ENCODE assay signal across 17 mouse cellular contexts in genomic region chr2:22784186-22784585, GRCm38 (mm10). TPM values are rescaled to one million over a fixed set of nuclear protein-coding genes. Genes with fewer than 3 reads are reported as not detected.
A peak's percentile ranks its signal among the peaks of the same experiment; 100 is the strongest.
DNase-seq lines count a peak whose midpoint lies in the region; ATAC-seq and TF ChIP-seq lines count a peak whose summit lies in the region.
"Had no signal": no experiment of that assay in that cellular context is flagged by ENCODE, and none has a peak within 500 bp of the region (broad histone marks: within the 10 kb centered on the region; RNA-seq: fewer than 3 reads in every experiment).

No protein-coding gene starts in this region.

- 80% methylated on average over 3 of the region's 3 CpGs for WGBS in lung, postnatal 0 days
- 24% methylated on average over 3 of the region's 3 CpGs for WGBS in macrophage (ENCODE audit: missing documents)
- 10% methylated on average over 3 of the region's 3 CpGs for WGBS in spleen, adult 2 months
- WGBS in kidney, embryonic 16.5 days, result 67% methylated on average over 3 of the region's 3 CpGs
- 78% methylated on average over 3 of the region's 3 CpGs for WGBS in heart, embryonic 11.5 days (ENCODE audit: insufficient replicate concordance)

- H3K79me2 ChIP-seq in macrophage (ENCODE audit: inconsistent target), result peaks cover 97% of the 10 kb centered on the region

- peak; percentile 13 for DNase-seq in lung, postnatal 14 days
- DNase-seq in lung, postnatal 0 days (ENCODE audit: low spot score), result no peak
- DNase-seq in spleen, adult 2 months (ENCODE audit: low read depth in 1 of 2, low spot score in 2 of 2), result peak; percentile 65 to 87
- DNase-seq in thymus, postnatal 4 days, result peak; percentile 68
- DNase-seq in frontal cortex, postnatal 36 days (ENCODE audit: low spot score in 2 of 2), result no peak
- DNase-seq: cerebellum, adult 9-11 months; gastrocnemius, postnatal 10 days; kidney, adult 8-10 months had no signal

- no peak overlapping the region for H3K4me2 ChIP-seq in lung, postnatal 0 days (replicated peaks; ENCODE audit: low read depth, low read length)
- no peak overlapping the region for H3K4me2 ChIP-seq in kidney, embryonic 16.5 days (replicated peaks; ENCODE audit: low read depth, low read length)
- H3K4me2 ChIP-seq in heart, embryonic 11.5 days, result no peak overlapping the region
- H3K4me2 ChIP-seq: embryonic facial prominence, embryonic 13.5 days; forebrain, embryonic 13.5 days; hindbrain, embryonic 15.5 days had no signal

- no peak overlapping the region for H3K4me3 ChIP-seq in lung, postnatal 0 days (ENCODE audit: low read depth, low read length)
- no peak overlapping the region for H3K4me3 ChIP-seq in macrophage (ENCODE audit: inconsistent target)
- peak overlapping the region; percentile 18 for H3K4me3 ChIP-seq in spleen, adult 2 months (ENCODE audit: extremely low read depth, insufficient read depth, insufficient read length)
- no peak overlapping the region for H3K4me3 ChIP-seq in kidney, embryonic 16.5 days (ENCODE audit: low read length)
- no peak overlapping the region for H3K4me3 ChIP-seq in heart, embryonic 11.5 days (ENCODE audit: low read depth, low read length)
- H3K4me3 ChIP-seq: embryonic facial prominence, embryonic 13.5 days; forebrain, embryonic 13.5 days; hindbrain, embryonic 15.5 days; limb, embryonic 10.5 days; myocyte had no signal

- H3K36me3 ChIP-seq in lung, postnatal 0 days (ENCODE audit: insufficient read depth, low read length), result no peaks in the 10 kb centered on the region
- H3K36me3 ChIP-seq in macrophage (ENCODE audit: inconsistent target), result peaks cover 9% of the 10 kb centered on the region
- H3K36me3 ChIP-seq in spleen, adult 2 months (ENCODE audit: control insufficient read depth, insufficient read depth, low read length), result peaks cover 4% of the 10 kb centered on the region
- H3K36me3 ChIP-seq in kidney, embryonic 16.5 days (ENCODE audit: insufficient read depth, low read length), result no peaks in the 10 kb centered on the region
- no peaks in the 10 kb centered on the region for H3K36me3 ChIP-seq in heart, embryonic 11.5 days (ENCODE audit: control insufficient read depth, insufficient read depth, low read length)
- H3K36me3 ChIP-seq: embryonic facial prominence, embryonic 13.5 days; hindbrain, embryonic 15.5 days; limb, embryonic 10.5 days had no signal

- TF ChIP-seq CTCF in lung, postnatal 0 days (IDR thresholded peaks at IDR 0.05), result no peak
- TF ChIP-seq CTCF in spleen, adult 2 months (IDR thresholded peaks at IDR 0.05; ENCODE audit: extremely low read depth, insufficient read depth, insufficient read length, insufficient replicate concordance), result no peak

- H3K4me1 ChIP-seq in lung, postnatal 0 days (ENCODE audit: insufficient read depth, low read depth, low read length), result no peaks in the 10 kb centered on the region
- peaks cover 15% of the 10 kb centered on the region for H3K4me1 ChIP-seq in spleen, adult 2 months (ENCODE audit: control insufficient read depth, insufficient read depth, insufficient read length)
- no peaks in the 10 kb centered on the region for H3K4me1 ChIP-seq in kidney, embryonic 16.5 days (ENCODE audit: insufficient read depth, low read length)
- no peaks in the 10 kb centered on the region for H3K4me1 ChIP-seq in heart, embryonic 11.5 days (ENCODE audit: control insufficient read depth, insufficient read depth, low read length)
- H3K4me1 ChIP-seq: embryonic facial prominence, embryonic 13.5 days; forebrain, embryonic 13.5 days; hindbrain, embryonic 15.5 days; limb, embryonic 10.5 days had no signal

- no peak overlapping the region for H3K27ac ChIP-seq in lung, postnatal 0 days (ENCODE audit: low read length)
- H3K27ac ChIP-seq in macrophage, result 0 out of 2 replicates have a peak overlapping the region, but pooled peaks have one; percentile 7
- H3K27ac ChIP-seq in spleen, adult 2 months (ENCODE audit: insufficient read depth, low read length), result peak overlapping the region; percentile 82
- no peak overlapping the region for H3K27ac ChIP-seq in kidney, embryonic 16.5 days (ENCODE audit: low read length)
- H3K27ac ChIP-seq in heart, embryonic 11.5 days (ENCODE audit: low read depth, low read length), result no peak overlapping the region
- H3K27ac ChIP-seq: embryonic facial prominence, embryonic 13.5 days; forebrain, embryonic 13.5 days; hindbrain, embryonic 15.5 days; limb, embryonic 10.5 days; liver, embryonic 14.5 days had no signal

- H3K9ac ChIP-seq in lung, postnatal 0 days (replicated peaks; ENCODE audit: low read depth), result no peak overlapping the region
- no peak overlapping the region for H3K9ac ChIP-seq in kidney, embryonic 16.5 days (replicated peaks; ENCODE audit: low read length)
- H3K9ac ChIP-seq in heart, embryonic 11.5 days (ENCODE audit: low read depth, low read length), result no peak overlapping the region
- H3K9ac ChIP-seq: embryonic facial prominence, embryonic 13.5 days; forebrain, embryonic 13.5 days; hindbrain, embryonic 15.5 days; liver, embryonic 14.5 days had no signal

- no peak for TF ChIP-seq EP300 in lung, postnatal 0 days (IDR thresholded peaks at IDR 0.05)

- no peaks in the 10 kb centered on the region for H3K9me3 ChIP-seq in lung, postnatal 0 days (ENCODE audit: low read length)
- no peaks in the 10 kb centered on the region for H3K9me3 ChIP-seq in kidney, embryonic 16.5 days (ENCODE audit: low read length)
- H3K9me3 ChIP-seq in heart, embryonic 11.5 days (replicated peaks; ENCODE audit: control insufficient read depth, low read length), result no peaks in the 10 kb centered on the region
- H3K9me3 ChIP-seq: embryonic facial prominence, embryonic 13.5 days; forebrain, embryonic 13.5 days; hindbrain, embryonic 15.5 days; limb, embryonic 10.5 days had no signal

- ATAC-seq in lung, postnatal 0 days, result no peak
- no peak for ATAC-seq in kidney, embryonic 16.5 days (ENCODE audit: low FRiP score, low TSS enrichment)
- ATAC-seq in heart, embryonic 11.5 days (replicated peaks; ENCODE audit: insufficient number of reproducible peaks, low FRiP score, low TSS enrichment), result no peak
- ATAC-seq: forebrain, embryonic 13.5 days had no signal

- H3K27me3 ChIP-seq in lung, postnatal 0 days (replicated peaks; ENCODE audit: insufficient read depth, low read length), result no peaks in the 10 kb centered on the region
- H3K27me3 ChIP-seq in spleen, adult 2 months (ENCODE audit: control insufficient read depth, insufficient read depth, low read length), result no peaks in the 10 kb centered on the region
- H3K27me3 ChIP-seq in kidney, embryonic 16.5 days (ENCODE audit: insufficient read depth, low read length), result no peaks in the 10 kb centered on the region
- no peaks in the 10 kb centered on the region for H3K27me3 ChIP-seq in heart, embryonic 11.5 days (ENCODE audit: control insufficient read depth, insufficient read depth, low read length)
- H3K27me3 ChIP-seq: embryonic facial prominence, embryonic 13.5 days; forebrain, embryonic 13.5 days; hindbrain, embryonic 15.5 days had no signal

- no peak for TF ChIP-seq POLR2A in spleen, adult 2 months (IDR thresholded peaks at IDR 0.05; ENCODE audit: low read depth, low read length)

RNA-seq across cellular contexts. Expression of gene Apbb1ip, which starts 10.3 kb away (rescaled TPM):
- polyA plus RNA-seq in lung, postnatal 0 days (2015; fragmentation: Nextera tagmentation; extraction: Ambion mirVana), result 5.3 and 5.5 TPM in 2 replicates
- total RNA-seq in macrophage (2018; cell fraction: chromatin; rRNA removed), result 100 to 1,000 TPM; 222 to 530 (median 259) TPM
- total RNA-seq in macrophage (2018; cell fraction: cytosol; rRNA removed), result 100 to 1,000 TPM; 125 to 227 (median 154) TPM
- total RNA-seq in macrophage (2018; cell fraction: nucleus; rRNA removed), result 100 to 1,000 TPM; 128 to 303 (median 191) TPM
- 99.7 to 351 TPM (median 202 TPM) in 3 replicates for polyA plus RNA-seq in macrophage (2018)
- 24.8 and 28.0 TPM in 2 replicates for polyA plus RNA-seq in spleen, adult 2 months (2012; rRNA removed)
- polyA plus RNA-seq in kidney, embryonic 16.5 days (2015; fragmentation: Nextera tagmentation; extraction: Ambion mirVana), result 1.7 and 1.8 TPM in 2 replicates
- polyA plus RNA-seq in heart, embryonic 11.5 days (2014; fragmentation: Nextera tagmentation; extraction: Ambion mirVana), result 0.62 and 1.7 TPM in 2 replicates

Comparison
In these comparisons a context has a peak if more than half of its experiments do, and no peak if none do; other contexts are left out.
1. DNase-seq: peak in lung, postnatal 14 days (single experiment), spleen, adult 2 months (2 of 2) and thymus, postnatal 4 days (single experiment); none in lung, postnatal 0 days (single experiment) and frontal cortex, postnatal 36 days (0 of 2).
2. H3K27ac ChIP-seq: peak in macrophage (single experiment) and spleen, adult 2 months (single experiment); none in lung, postnatal 0 days (single experiment), kidney, embryonic 16.5 days (single experiment) and heart, embryonic 11.5 days (single experiment).